ENCODE assay signal across 28 mouse cellular contexts in genomic region chr3:106221625-106222265, GRCm38 (mm10). TPM values are rescaled to one million over a fixed set of nuclear protein-coding genes. Genes with fewer than 3 reads are reported as not detected.
DNase-seq lines count a peak whose midpoint lies in the region; ATAC-seq lines count a peak whose summit lies in the region.
"Had no signal": no experiment of that assay in that cellular context is flagged by ENCODE, and none has a peak within 500 bp of the region (broad histone marks: within the 10 kb centered on the region; RNA-seq: fewer than 3 reads in every experiment).

No protein-coding gene starts in this region.

- H3K4me1 ChIP-seq in midbrain, embryonic 15.5 days: no peaks in the 10 kb centered on the region
- no peaks in the 10 kb centered on the region for H3K4me1 ChIP-seq in heart, embryonic 10.5 days
- H3K4me1 ChIP-seq: embryonic facial prominence, embryonic 10.5 days; forebrain, embryonic 10.5 days; forebrain, embryonic 15.5 days; heart, embryonic 12.5 days; hindbrain, embryonic 10.5 days had no signal

- no peak overlapping the region for H3K27ac ChIP-seq in midbrain, embryonic 15.5 days
- H3K27ac ChIP-seq in heart, embryonic 10.5 days: no peak overlapping the region
- H3K27ac ChIP-seq: embryonic facial prominence, embryonic 10.5 days; forebrain, embryonic 10.5 days; forebrain, embryonic 15.5 days; heart, adult 2 months; hindbrain, embryonic 10.5 days; hindbrain, embryonic 14.5 days had no signal

- no peak overlapping the region for H3K9ac ChIP-seq in midbrain, embryonic 15.5 days
- H3K9ac ChIP-seq: forebrain, embryonic 15.5 days; heart, embryonic 12.5 days; hindbrain, embryonic 14.5 days had no signal

- ATAC-seq in common myeloid progenitor, adult 5-6 weeks (replicated peaks; ENCODE audit: low read depth, poor library complexity, severe bottlenecking): peak; percentile 45; the same call in 1 of the 2 replicates
- peak; percentile 61; the same call in 1 of the 2 replicates for ATAC-seq in monocyte, adult 5-6 weeks (replicated peaks; ENCODE audit: insufficient number of reproducible peaks, low FRiP score, low TSS enrichment, poor library complexity, severe bottlenecking)
- ATAC-seq in midbrain, embryonic 15.5 days (replicated peaks): no peak
- ATAC-seq: activated CD4-positive, CD25-positive, alpha-beta regulatory T cell, adult 4 months; forebrain, embryonic 15.5 days; Patski had no signal

- 98% methylated on average over 1 of the region's 1 CpGs for WGBS in midbrain, embryonic 15.5 days
- WGBS in heart, embryonic 10.5 days: 79% methylated on average over 1 of the region's 1 CpGs

- no peak overlapping the region for H3K4me2 ChIP-seq in midbrain, embryonic 15.5 days
- H3K4me2 ChIP-seq: forebrain, embryonic 15.5 days; heart, embryonic 12.5 days; hindbrain, embryonic 14.5 days had no signal

- H3K4me3 ChIP-seq in midbrain, embryonic 15.5 days: no peak overlapping the region
- no peak overlapping the region for H3K4me3 ChIP-seq in heart, embryonic 10.5 days
- H3K4me3 ChIP-seq: embryonic facial prominence, embryonic 10.5 days; forebrain, embryonic 10.5 days; forebrain, embryonic 15.5 days; heart, adult 2 months; heart, embryonic 12.5 days; hindbrain, embryonic 10.5 days had no signal

- no peaks in the 10 kb centered on the region for H3K27me3 ChIP-seq in midbrain, embryonic 15.5 days (replicated peaks)
- H3K27me3 ChIP-seq in heart, embryonic 10.5 days (ENCODE audit: insufficient read depth, poor library complexity, severe bottlenecking): no peaks in the 10 kb centered on the region
- H3K27me3 ChIP-seq: forebrain, embryonic 15.5 days; heart, embryonic 12.5 days had no signal

- no peaks in the 10 kb centered on the region for H3K9me3 ChIP-seq in midbrain, embryonic 15.5 days
- peaks cover 13% of the 10 kb centered on the region for H3K9me3 ChIP-seq in heart, embryonic 10.5 days
- H3K9me3 ChIP-seq: forebrain, embryonic 10.5 days; forebrain, embryonic 15.5 days; hindbrain, embryonic 10.5 days had no signal

- DNase-seq in lung, postnatal 36 days: peak; percentile 9
- DNase-seq in lung, postnatal 14 days: no peak
- peak; percentile 51 to 52 for DNase-seq in B cell, adult 2 months
- no peak for DNase-seq in heart, embryonic 10.5 days (ENCODE audit: low spot score)
- DNase-seq in kidney, postnatal 14 days: no peak
- DNase-seq: adrenal gland, postnatal 14 days; cerebellum, adult 11-12 months; cerebellum, adult 9-10 months; cerebellum, postnatal 25 days; gastrocnemius, postnatal 10 days; heart, adult 2 months had no signal

- no peaks in the 10 kb centered on the region for H3K36me3 ChIP-seq in midbrain, embryonic 15.5 days (replicated peaks)
- H3K36me3 ChIP-seq in heart, embryonic 10.5 days: no peaks in the 10 kb centered on the region
- H3K36me3 ChIP-seq: embryonic facial prominence, embryonic 10.5 days; forebrain, embryonic 10.5 days; forebrain, embryonic 15.5 days; heart, embryonic 12.5 days; hindbrain, embryonic 10.5 days had no signal

RNA-seq across cellular contexts. Expression of gene Chil4, which starts 2.4 kb away (rescaled TPM):
- not detected in 2 replicates for total RNA-seq in common myeloid progenitor, adult 5-6 weeks (2017)
- total RNA-seq in monocyte, adult 5-6 weeks (2017): not detected in 3 replicates
- not detected in 2 replicates for polyA plus RNA-seq in midbrain, embryonic 15.5 days (2015; fragmentation: Nextera tagmentation; extraction: Ambion mirVana)
- polyA plus RNA-seq in heart, embryonic 10.5 days (2016; fragmentation: Nextera tagmentation; extraction: Ambion mirVana): not detected in 2 replicates
- total RNA-seq: adrenal gland, adult 18-20 months; adrenal gland, postnatal 14 days; gastrocnemius, postnatal 10 days; gastrocnemius, postnatal 4 days; heart, adult 2 months; heart, postnatal 25 days had no signal
- polyA plus RNA-seq: activated CD4-positive, CD25-positive, alpha-beta regulatory T cell, adult 4 months; C2C12; embryonic facial prominence, embryonic 10.5 days; embryonic facial prominence, embryonic 14.5 days; forebrain, embryonic 10.5 days; forebrain, embryonic 15.5 days; frontal cortex, adult 2 months; heart, adult 2 months; heart, embryonic 12.5 days; hindbrain, embryonic 10.5 days; hindbrain, embryonic 14.5 days; Patski had no signal

RNA-seq across cellular contexts. Expression of gene Chil3, which starts 54.4 kb away (rescaled TPM):
- total RNA-seq in common myeloid progenitor, adult 5-6 weeks (2017): 28.7 and 30.6 TPM in 2 replicates
- 20.3 to 46.6 TPM (median 38.3 TPM) in 3 replicates for total RNA-seq in monocyte, adult 5-6 weeks (2017)
- 0.10 TPM in 1 of 2 replicates, not detected in the other for polyA plus RNA-seq in midbrain, embryonic 15.5 days (2015; fragmentation: Nextera tagmentation; extraction: Ambion mirVana)
- polyA plus RNA-seq in heart, embryonic 10.5 days (2016; fragmentation: Nextera tagmentation; extraction: Ambion mirVana): not detected in 2 replicates
- polyA plus RNA-seq: C2C12; embryonic facial prominence, embryonic 10.5 days; forebrain, embryonic 10.5 days; forebrain, embryonic 15.5 days; heart, embryonic 12.5 days; hindbrain, embryonic 10.5 days; hindbrain, embryonic 14.5 days; Patski had no signal

Comparison
In these comparisons a context has a peak if more than half of its experiments do, and no peak if none do; other contexts are left out.
1. DNase-seq: peak in lung, postnatal 36 days (single experiment) and B cell, adult 2 months (2 of 2); none in lung, postnatal 14 days (single experiment), heart, embryonic 10.5 days (single experiment) and kidney, postnatal 14 days (single experiment).